Mouse (Mus musculus) limb, embryonic 10.5 days (tissue): ENCODE measurements around the gene Midn. TPM values are rescaled to one million over a fixed set of nuclear protein-coding genes. Genes with fewer than 3 reads are reported as not detected.

Experiments used
- DNase-seq: peaks from one replicate; pipeline ENCODE4 v3.0.0-alpha.2; 2017; ENCODE audit warnings: low spot score
- H3K27ac ChIP-seq: fragments of 300-500 bp; sonication (generic); 2 replicates; pipeline ENCODE4 v1.5.1; 2016; ENCODE audit warnings: mild to moderate bottlenecking
- H3K27me3 ChIP-seq: fragments of 300-500 bp; sonication (generic); 2 replicates; pipeline ENCODE4 v1.6.1; 2016; ENCODE audit warnings: low read depth, mild to moderate bottlenecking; ENCODE audit not compliant: poor library complexity, severe bottlenecking
- H3K36me3 ChIP-seq: fragments of 300-500 bp; sonication (generic); 2 replicates; pipeline ENCODE4 v1.6.1; 2016; ENCODE audit warnings: mild to moderate bottlenecking, moderate library complexity
- H3K4me1 ChIP-seq: fragments of 300-500 bp; sonication (generic); 2 replicates; pipeline ENCODE4 v1.6.1; 2016
- H3K4me3 ChIP-seq: fragments of 300-500 bp; sonication (generic); 2 replicates; pipeline ENCODE4 v1.5.1; 2016; ENCODE audit warnings: mild to moderate bottlenecking, moderate library complexity
- H3K9me3 ChIP-seq: fragments of 300-500 bp; sonication (generic); replicated peaks from 2 replicates; pipeline ENCODE4 v1.6.1; 2016; ENCODE audit warnings: mild to moderate bottlenecking
- WGBS: fragments of 180-500 bp; shearing (Covaris S2); methylation state at CpG from one replicate; pipeline ENCODE4 v1.1.7; 2016; 5-methylcytosine and 5-hydroxymethylcytosine counted together
- polyA plus RNA-seq: library from polyadenylated mRNA; unstranded; fragments of >200 nt; fragmentation: Nextera tagmentation; extraction: Ambion mirVana; gene quantifications from 2 replicates; pipeline ENCODE4 v1.2.1, GENCODE M21; 2016

Midn gene
- polyA plus RNA-seq, 1 experiment from 2014 or later: 26.2 TPM

DNA sequence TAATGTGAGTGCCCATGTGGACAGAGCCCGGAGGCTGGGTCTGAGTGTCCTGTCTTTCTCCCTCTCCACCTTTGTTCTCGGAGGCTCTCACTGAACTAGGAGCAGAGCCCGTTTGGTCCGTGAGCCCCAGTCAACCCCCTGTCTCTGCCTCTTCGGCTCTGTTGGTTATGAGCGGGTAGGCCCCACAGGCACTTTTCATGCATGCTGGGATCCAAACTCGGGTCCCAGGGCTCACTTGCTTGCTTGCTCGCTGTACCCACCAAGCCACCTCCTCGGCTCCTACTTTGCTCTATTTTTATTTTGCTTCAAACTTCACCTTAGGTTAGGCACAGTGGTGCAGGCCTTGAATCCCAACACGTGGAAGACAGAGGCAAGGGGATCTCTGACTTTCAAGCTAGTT lies 39.7 kb downstream of the Midn start:
- WGBS: 91% methylated on average over 10 of the region's 10 CpGs
- Histone ChIP-seq H3K27ac (no peak overlapping the region), H3K4me1 (peaks cover 31% of the 10 kb centered on the region), H3K36me3 (peaks cover 61% of the 10 kb centered on the region), H3K4me3 (no peak overlapping the region), H3K9me3 (no peaks in the 10 kb centered on the region), H3K27me3 (peaks cover 76% of the 10 kb centered on the region)
- no peak for DNase-seq

- WGBS: 77% methylated on average over 15 of the region's 15 CpGs
- H3K4me1 ChIP-seq: peaks cover 34% of the 10 kb centered on the region
- H3K27me3 ChIP-seq: peaks cover 84% of the 10 kb centered on the region
Measured at GRCm38 (mm10) chr10:80188453-80189024, 40.5 kb downstream of the Midn start.

GRCm38 (mm10) chr10:80189999-80190398 lies 41.9 kb downstream of the Midn start:
- Histone ChIP-seq H3K27ac (peak overlapping the region; percentile 81), H3K4me1 (peaks cover 37% of the 10 kb centered on the region), H3K27me3 (peaks cover 91% of the 10 kb centered on the region), H3K9me3 (no peaks in the 10 kb centered on the region), H3K36me3 (peaks cover 41% of the 10 kb centered on the region), H3K4me3 (peak overlapping the region; percentile 54)
- DNase-seq: peak; percentile 57
- 3% methylated on average over 21 of the region's 21 CpGs for WGBS

More at GRCm38 (mm10) chr10:80188453-80189024, 40.5 kb downstream of the Midn start:
- DNase-seq: no peak
- Histone ChIP-seq H3K27ac (no peak overlapping the region), H3K36me3 (peaks cover 53% of the 10 kb centered on the region), H3K4me3 (no peak overlapping the region), H3K9me3 (no peaks in the 10 kb centered on the region)

DNA sequence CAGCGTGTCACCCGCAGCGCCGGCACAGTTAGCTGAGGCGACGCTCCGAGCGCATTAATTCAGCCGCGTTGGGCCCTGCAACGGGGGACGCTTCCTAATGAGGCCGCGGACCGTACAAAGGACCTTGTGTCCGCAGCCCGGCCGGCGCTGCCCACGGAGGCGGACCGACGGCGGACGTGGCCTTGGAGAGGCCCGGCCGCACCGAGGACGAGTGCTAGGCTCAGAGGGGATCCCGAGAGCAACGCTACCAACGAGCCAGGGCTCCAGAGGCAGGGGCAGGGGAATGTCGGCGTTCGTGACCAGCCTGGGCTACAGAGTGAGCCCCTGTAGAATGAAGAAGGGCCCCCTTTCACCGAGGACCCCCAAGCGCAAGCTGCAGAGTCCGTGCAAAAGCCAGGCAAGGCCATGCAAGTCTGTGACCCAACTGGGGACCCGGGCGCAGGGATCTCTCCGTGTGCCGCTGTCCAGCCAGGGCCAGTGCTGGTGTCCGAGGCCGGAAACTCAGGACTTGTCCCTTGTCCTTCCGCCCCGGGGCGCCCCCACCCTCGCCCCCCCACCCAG lies 42.5 kb downstream of the Midn start:
- H3K9me3 ChIP-seq: no peaks in the 10 kb centered on the region

DNA sequence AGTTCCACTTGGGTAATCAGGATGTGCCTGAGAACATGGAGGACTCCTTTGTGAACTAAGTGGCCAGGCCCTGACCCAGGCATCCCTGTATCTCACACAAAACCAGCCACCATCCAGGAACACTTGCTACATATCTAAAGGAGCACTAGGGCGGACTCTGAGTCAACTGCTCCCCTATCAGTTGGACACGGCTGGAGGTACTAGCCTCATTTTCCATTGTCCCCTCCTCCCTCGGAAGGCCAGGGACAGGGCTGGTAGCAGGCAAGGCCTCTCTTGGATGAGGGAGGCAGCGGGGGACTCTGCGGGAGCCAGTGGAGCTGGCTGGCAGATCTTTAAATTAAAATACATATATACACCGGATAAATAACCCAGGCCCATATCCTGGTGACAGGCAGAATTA lies 45.9 kb downstream of the Midn start:
- peaks cover 5% of the 10 kb centered on the region for H3K36me3 ChIP-seq
- H3K4me3 ChIP-seq: no peak overlapping the region
- 82% methylated on average over 6 of the region's 6 CpGs for whole genome bisulfite sequencing
- H3K4me1 ChIP-seq: peaks cover 34% of the 10 kb centered on the region
- no peak overlapping the region for H3K27ac ChIP-seq
- H3K9me3 ChIP-seq: no peaks in the 10 kb centered on the region
- DNase-seq: no peak
- peaks cover 53% of the 10 kb centered on the region for H3K27me3 ChIP-seq

More for the DNA sequence above, 42.5 kb downstream of the Midn start:
- H3K4me3 ChIP-seq: peak overlapping the region; percentile 54
- peak; percentile 78 for DNase-seq
- H3K27me3 ChIP-seq: peaks cover 87% of the 10 kb centered on the region
- H3K4me1 ChIP-seq: peaks cover 37% of the 10 kb centered on the region
- under 1% methylated on average over 48 of the region's 48 CpGs for WGBS
- H3K27ac ChIP-seq: peak overlapping the region; percentile 81
- peaks cover 39% of the 10 kb centered on the region for H3K36me3 ChIP-seq

- H3K36me3 ChIP-seq: 0 out of 2 replicates have a peak, but pooled peaks cover under 1% of the 10 kb centered on the region
- H3K4me1 ChIP-seq: peaks cover 32% of the 10 kb centered on the region
- no peak for DNase-seq
- 65% methylated on average over 8 of the region's 8 CpGs for WGBS
- peaks cover 49% of the 10 kb centered on the region for H3K27me3 ChIP-seq
- no peak overlapping the region for H3K4me3 ChIP-seq
- H3K9me3 ChIP-seq: no peaks in the 10 kb centered on the region
- H3K27ac ChIP-seq: 0 out of 2 replicates have a peak overlapping the region, but pooled peaks have one; percentile 11
Measured at GRCm38 (mm10) chr10:80194441-80194840, 46.4 kb downstream of the Midn start.

GRCm38 (mm10) chr10:80196167-80196566 lies 48.1 kb downstream of the Midn start:
- no peak overlapping the region for H3K4me3 ChIP-seq
- peaks cover 23% of the 10 kb centered on the region for H3K4me1 ChIP-seq
- H3K27ac ChIP-seq: no peak overlapping the region
- peaks cover 31% of the 10 kb centered on the region for H3K27me3 ChIP-seq
- no peaks in the 10 kb centered on the region for H3K9me3 ChIP-seq
- WGBS: 91% methylated on average over 1 of the region's 1 CpGs
- H3K36me3 ChIP-seq: no peaks in the 10 kb centered on the region
- no peak for DNase-seq

DNA sequence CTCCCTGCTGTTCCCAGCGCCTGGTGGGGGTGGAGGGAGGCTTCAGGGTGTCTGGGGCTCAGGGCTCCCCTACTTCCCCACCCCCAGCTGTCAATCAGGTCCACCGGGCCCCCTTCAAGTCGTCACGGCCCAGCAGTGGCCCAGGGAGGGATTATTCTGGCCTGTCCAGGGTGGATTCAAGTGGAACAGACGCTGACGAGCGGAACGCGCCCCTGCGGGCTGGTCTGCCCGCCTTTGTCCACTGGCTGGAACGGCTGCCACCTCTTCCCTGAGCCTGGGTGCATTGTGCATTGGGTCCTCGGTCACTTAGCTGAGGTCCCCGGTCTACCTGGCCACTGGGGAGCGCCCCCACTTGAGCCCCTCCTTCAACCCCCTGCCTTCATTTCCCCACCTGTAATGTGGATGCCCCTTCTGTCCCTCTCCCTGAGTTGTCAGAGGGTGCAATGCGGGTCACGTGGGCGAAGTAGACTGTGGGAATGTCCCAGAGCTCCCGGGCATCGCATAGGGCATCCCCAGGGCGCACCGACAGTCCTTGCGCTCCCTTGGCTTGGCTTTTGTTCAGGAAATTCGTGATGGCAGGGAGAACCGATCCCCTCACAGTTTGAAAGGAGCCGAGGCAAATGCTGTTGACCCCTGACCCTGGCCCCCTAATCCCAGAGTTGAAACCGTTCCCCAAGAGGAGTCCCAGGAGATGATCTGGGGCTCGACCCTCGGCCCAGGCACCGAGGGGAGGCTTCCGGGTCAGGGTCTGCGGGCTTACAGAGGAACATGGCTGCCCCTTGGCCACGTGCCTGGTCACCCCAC lies 48.9 kb downstream of the Midn start:
- no peaks in the 10 kb centered on the region for H3K36me3 ChIP-seq
- H3K27ac ChIP-seq: peak overlapping the region; percentile 38; the same call in 1 of the 2 replicates
- H3K9me3 ChIP-seq: no peaks in the 10 kb centered on the region
- no peak overlapping the region for H3K4me3 ChIP-seq
- peaks cover 22% of the 10 kb centered on the region for H3K4me1 ChIP-seq
- 78% methylated on average over 33 of the region's 33 CpGs for WGBS
- DNase-seq: no peak
- H3K27me3 ChIP-seq: peaks cover 23% of the 10 kb centered on the region

GRCm38 (mm10) chr10:80199440-80200008 lies 51.5 kb downstream of the Midn start:
- DNase-seq: peak; percentile 83
- Histone ChIP-seq H3K9me3 (no peaks in the 10 kb centered on the region), H3K27ac (peak overlapping the region; percentile 4; the same call in 1 of the 2 replicates), H3K4me1 (peaks cover 17% of the 10 kb centered on the region), H3K27me3 (0 out of 2 replicates have a peak, but pooled peaks cover 1% of the 10 kb centered on the region), H3K4me3 (peak overlapping the region; percentile 7; the same call in 1 of the 2 replicates), H3K36me3 (no peaks in the 10 kb centered on the region)
- 55% methylated on average over 3 of the region's 3 CpGs for WGBS

DNA sequence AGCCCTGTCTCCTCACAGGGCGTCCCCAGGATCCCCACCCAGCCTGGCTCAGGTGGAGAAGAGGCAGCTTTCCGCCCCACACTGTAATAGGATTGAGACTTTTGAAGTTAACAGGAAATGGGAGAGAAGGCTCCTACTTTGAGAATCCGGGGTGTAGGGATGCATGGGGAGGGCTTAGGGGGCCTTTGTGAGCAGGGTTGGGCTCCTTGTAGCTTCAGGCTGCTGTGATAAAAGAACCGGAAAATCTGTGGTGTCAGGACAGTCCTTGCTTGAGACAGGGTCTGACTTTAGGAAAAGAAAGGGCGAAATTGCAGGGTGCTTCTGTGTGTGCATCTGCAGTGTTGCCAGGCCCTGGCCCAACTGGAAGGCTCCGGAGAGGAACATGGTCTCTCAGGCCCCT lies 52.4 kb downstream of the Midn start:
- DNase-seq: no peak
- Histone ChIP-seq H3K9me3 (no peaks in the 10 kb centered on the region), H3K27ac (no peak overlapping the region), H3K36me3 (no peaks in the 10 kb centered on the region), H3K4me3 (no peak overlapping the region), H3K4me1 (peaks cover 22% of the 10 kb centered on the region), H3K27me3 (no peaks in the 10 kb centered on the region)
- 78% methylated on average over 6 of the region's 6 CpGs for WGBS

GRCm38 (mm10) chr10:80204055-80204454 lies 56.0 kb downstream of the Midn start:
- H3K4me1 ChIP-seq: peaks cover 28% of the 10 kb centered on the region
- H3K9me3 ChIP-seq: no peaks in the 10 kb centered on the region
- H3K27me3 ChIP-seq: peaks cover 17% of the 10 kb centered on the region
- no peak overlapping the region for H3K4me3 ChIP-seq
- DNase-seq: no peak
- H3K27ac ChIP-seq: peak overlapping the region; percentile 50; the same call in 1 of the 2 replicates
- 56% methylated on average over 7 of the region's 7 CpGs for WGBS
- no peaks in the 10 kb centered on the region for H3K36me3 ChIP-seq

DNA sequence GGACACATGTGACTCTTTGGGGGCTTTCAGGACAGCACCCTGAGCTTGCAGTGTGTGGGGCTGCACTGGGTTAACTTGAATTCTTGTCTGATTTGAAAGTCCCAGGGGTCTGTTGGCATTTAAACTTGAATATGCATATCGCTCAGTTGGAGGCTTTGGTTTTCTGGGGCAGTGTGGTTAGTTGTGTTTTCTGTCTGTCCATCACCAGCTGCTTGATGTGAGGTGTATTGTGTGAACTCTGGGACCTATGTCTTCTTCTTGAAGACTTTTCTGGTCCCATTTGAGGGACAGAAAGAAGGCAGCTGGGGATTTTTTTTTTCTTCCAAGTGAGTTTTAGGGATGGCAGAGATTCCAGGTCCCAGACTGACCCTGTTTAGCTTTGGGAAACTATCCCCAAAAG lies 59.1 kb downstream of the Midn start:
- no peak for DNase-seq
- 71% methylated on average over 1 of the region's 1 CpGs for WGBS
- Histone ChIP-seq H3K36me3 (no peaks in the 10 kb centered on the region), H3K27me3 (peaks cover 29% of the 10 kb centered on the region), H3K4me1 (peaks cover 21% of the 10 kb centered on the region), H3K9me3 (no peaks in the 10 kb centered on the region), H3K27ac (no peak overlapping the region), H3K4me3 (no peak overlapping the region)
